Mouse (Mus musculus) heart, embryonic 13.5 days (tissue): ENCODE data around the gene Aprt. TPM values are rescaled to one million over a fixed set of nuclear protein-coding genes. Genes with fewer than 3 reads are reported as not detected.

Experiments used
- ATAC-seq: fragments of 200-750 bp; cut with Nextera tagmentation; 2 replicates; pipeline ENCODE4 v1.8.0; 2017; ENCODE audit warnings: moderate TSS enrichment; ENCODE audit not compliant: insufficient number of reproducible peaks, low FRiP score, low TSS enrichment; ENCODE audit errors: extremely low read depth
- H3K27ac ChIP-seq: fragments of 300-500 bp; sonication (generic); replicated peaks from 2 replicates; pipeline ENCODE4 v1.5.1; 2015; ENCODE audit warnings: moderate library complexity, mild to moderate bottlenecking, inconsistent platforms
- H3K27me3 ChIP-seq: fragments of 300-500 bp; sonication (generic); replicated peaks from 2 replicates; pipeline ENCODE4 v1.6.1; 2015; ENCODE audit warnings: mild to moderate bottlenecking, inconsistent platforms
- H3K36me3 ChIP-seq: fragments of 300-500 bp; sonication (generic); 2 replicates; pipeline ENCODE4 v1.6.1; 2015; ENCODE audit warnings: mild to moderate bottlenecking, inconsistent platforms
- H3K4me1 ChIP-seq: fragments of 300-500 bp; sonication (generic); 2 replicates; pipeline ENCODE4 v1.6.1; 2015; ENCODE audit warnings: inconsistent platforms
- H3K4me2 ChIP-seq: fragments of 300-500 bp; sonication (generic); 2 replicates; pipeline ENCODE4 v1.6.1; 2015; ENCODE audit warnings: inconsistent platforms, mild to moderate bottlenecking, moderate library complexity
- H3K4me3 ChIP-seq: fragments of 300-500 bp; sonication (generic); 2 replicates; pipeline ENCODE4 v1.5.1; 2015; ENCODE audit warnings: moderate library complexity, mild to moderate bottlenecking, inconsistent platforms
- H3K9ac ChIP-seq: fragments of 300-500 bp; sonication (generic); 2 replicates; pipeline ENCODE4 v1.6.1; 2015; ENCODE audit warnings: inconsistent platforms, mild to moderate bottlenecking, moderate library complexity
- H3K9me3 ChIP-seq: fragments of 300-500 bp; sonication (generic); 2 replicates; pipeline ENCODE4 v1.6.1; 2016; ENCODE audit warnings: inconsistent platforms
- WGBS: fragments of 180-500 bp; shearing (Covaris S2); methylation state at CpG from one replicate; pipeline ENCODE4 v1.1.7; 2015; ENCODE audit warnings: mixed read lengths; 5-methylcytosine and 5-hydroxymethylcytosine counted together
- polyA plus RNA-seq: library from polyadenylated mRNA; unstranded; fragments of >200 nt; fragmentation: Nextera tagmentation; extraction: Ambion mirVana; gene quantifications from 2 replicates; pipeline ENCODE4 v1.2.1, GENCODE M21; 2015

Gene Aprt
- polyA plus RNA-seq, 1 experiment from 2014 or later = 251 TPM

GRCm38 (mm10) chr8:122547815-122548214 is 28.9 kb downstream of the Aprt start:
- Histone ChIP-seq H3K4me1 (peaks cover 67% of the 10 kb centered on the region), H3K4me3 (peak overlapping the region; percentile 72), H3K9me3 (no peaks in the 10 kb centered on the region), H3K4me2 (peak overlapping the region; percentile 80), H3K9ac (peak overlapping the region; percentile 90), H3K27ac (peak overlapping the region; percentile 84), H3K27me3 (no peaks in the 10 kb centered on the region), H3K36me3 (peaks cover 8% of the 10 kb centered on the region)
- ATAC-seq = no peak
- 37% methylated on average over 4 of the region's 5 CpGs for WGBS

GRCm38 (mm10) chr8:122546811-122547453 is 29.8 kb downstream of the Aprt start:
- Histone ChIP-seq H3K9me3 (no peaks in the 10 kb centered on the region), H3K4me2 (peak overlapping the region; percentile 80), H3K4me3 (peak overlapping the region; percentile 72), H3K27me3 (no peaks in the 10 kb centered on the region), H3K36me3 (peaks cover 9% of the 10 kb centered on the region), H3K27ac (peak overlapping the region; percentile 84), H3K9ac (peak overlapping the region; percentile 90), H3K4me1 (peaks cover 71% of the 10 kb centered on the region)
- 50% methylated on average over 24 of the region's 24 CpGs for WGBS
- ATAC-seq = no peak

- peaks cover 76% of the 10 kb centered on the region for H3K4me1 ChIP-seq
- H3K36me3 ChIP-seq = peaks cover 9% of the 10 kb centered on the region
- no peaks in the 10 kb centered on the region for H3K9me3 ChIP-seq
- H3K4me3 ChIP-seq = peak overlapping the region; percentile 72
- peak; percentile 32 for ATAC-seq
- H3K27ac ChIP-seq = peak overlapping the region; percentile 84
- H3K4me2 ChIP-seq = peak overlapping the region; percentile 80
- WGBS = 40% methylated on average over 6 of the region's 7 CpGs
- H3K27me3 ChIP-seq = no peaks in the 10 kb centered on the region
- peak overlapping the region; percentile 90 for H3K9ac ChIP-seq
Measured at GRCm38 (mm10) chr8:122546066-122546755, 30.5 kb downstream of the Aprt start.

- no peak overlapping the region for H3K4me3 ChIP-seq
- no peak overlapping the region for H3K9ac ChIP-seq
- no peaks in the 10 kb centered on the region for H3K9me3 ChIP-seq
- peaks cover 65% of the 10 kb centered on the region for H3K4me1 ChIP-seq
- ATAC-seq = no peak
- no peaks in the 10 kb centered on the region for H3K27me3 ChIP-seq
- no peak overlapping the region for H3K27ac ChIP-seq
- 83% methylated on average over 8 of the region's 8 CpGs for WGBS
- peaks cover 9% of the 10 kb centered on the region for H3K36me3 ChIP-seq
- no peak overlapping the region for H3K4me2 ChIP-seq
Measured at GRCm38 (mm10) chr8:122544138-122544537, 32.6 kb downstream of the Aprt start.

GRCm38 (mm10) chr8:122538310-122539076 is 38.2 kb downstream of the Aprt start:
- Histone ChIP-seq H3K4me1 (peaks cover 54% of the 10 kb centered on the region), H3K4me2 (no peak overlapping the region)
- ATAC-seq = no peak

GRCm38 (mm10) chr8:122537812-122538211 is 38.9 kb downstream of the Aprt start:
- Histone ChIP-seq H3K4me3 (no peak overlapping the region), H3K27ac (peak overlapping the region; percentile 81), H3K36me3 (peaks cover 17% of the 10 kb centered on the region), H3K9ac (no peak overlapping the region), H3K9me3 (no peaks in the 10 kb centered on the region), H3K4me2 (peak overlapping the region; percentile 53; the same call in 1 of the 2 replicates), H3K4me1 (peaks cover 60% of the 10 kb centered on the region), H3K27me3 (no peaks in the 10 kb centered on the region)
- no peak for ATAC-seq
- 47% methylated on average over 2 of the region's 2 CpGs for WGBS

More at GRCm38 (mm10) chr8:122538310-122539076, 38.2 kb downstream of the Aprt start:
- 79% methylated on average over 9 of the region's 9 CpGs for WGBS
- Histone ChIP-seq H3K9ac (0 out of 2 replicates have a peak overlapping the region, but pooled peaks have one; percentile 16), H3K9me3 (no peaks in the 10 kb centered on the region), H3K36me3 (peaks cover 16% of the 10 kb centered on the region), H3K4me3 (no peak overlapping the region), H3K27me3 (no peaks in the 10 kb centered on the region), H3K27ac (peak overlapping the region; percentile 2; the same call in 1 of the 2 replicates)

- H3K4me1 ChIP-seq = peaks cover 60% of the 10 kb centered on the region
- H3K36me3 ChIP-seq = peaks cover 17% of the 10 kb centered on the region
- H3K4me3 ChIP-seq = peak overlapping the region; percentile 12; the same call in 1 of the 2 replicates
- WGBS = 14% methylated on average over 6 of the region's 6 CpGs
- ATAC-seq = peak; percentile 10; the same call in 1 of the 2 replicates
- no peaks in the 10 kb centered on the region for H3K27me3 ChIP-seq
- H3K27ac ChIP-seq = peak overlapping the region; percentile 81
- peak overlapping the region; percentile 53 for H3K4me2 ChIP-seq
- H3K9me3 ChIP-seq = no peaks in the 10 kb centered on the region
- peak overlapping the region; percentile 42 for H3K9ac ChIP-seq
Measured at GRCm38 (mm10) chr8:122537033-122537432, 39.7 kb downstream of the Aprt start.

GRCm38 (mm10) chr8:122531312-122531711 is 45.4 kb downstream of the Aprt start:
- no peak for ATAC-seq
- WGBS = 58% methylated on average over 8 of the region's 8 CpGs
- H3K4me1 ChIP-seq = peaks cover 61% of the 10 kb centered on the region
- no peak overlapping the region for H3K4me3 ChIP-seq
- H3K9me3 ChIP-seq = no peaks in the 10 kb centered on the region
- H3K27ac ChIP-seq = peak overlapping the region; percentile 82
- H3K4me2 ChIP-seq = peak overlapping the region; percentile 31; the same call in 1 of the 2 replicates
- peaks cover 26% of the 10 kb centered on the region for H3K36me3 ChIP-seq
- no peaks in the 10 kb centered on the region for H3K27me3 ChIP-seq
- H3K9ac ChIP-seq = peak overlapping the region; percentile 52; the same call in 1 of the 2 replicates

GRCm38 (mm10) chr8:122529159-122529558 is 47.5 kb downstream of the Aprt start:
- Histone ChIP-seq H3K9ac (no peak overlapping the region), H3K4me3 (no peak overlapping the region), H3K4me1 (peaks cover 72% of the 10 kb centered on the region), H3K27me3 (no peaks in the 10 kb centered on the region), H3K4me2 (no peak overlapping the region), H3K27ac (no peak overlapping the region), H3K36me3 (peaks cover 16% of the 10 kb centered on the region), H3K9me3 (no peaks in the 10 kb centered on the region)
- ATAC-seq = no peak
- WGBS = 86% methylated on average over 4 of the region's 4 CpGs

GRCm38 (mm10) chr8:122527937-122528336 is 48.8 kb downstream of the Aprt start:
- Histone ChIP-seq H3K4me2 (no peak overlapping the region), H3K36me3 (peaks cover 11% of the 10 kb centered on the region), H3K9me3 (no peaks in the 10 kb centered on the region), H3K9ac (no peak overlapping the region), H3K4me3 (no peak overlapping the region), H3K4me1 (peaks cover 77% of the 10 kb centered on the region), H3K27ac (peak overlapping the region; percentile 32; the same call in 1 of the 2 replicates), H3K27me3 (no peaks in the 10 kb centered on the region)
- no peak for ATAC-seq
- WGBS = 95% methylated on average over 3 of the region's 3 CpGs
